Mouse (Mus musculus): ENCODE measurements around the gene Asna1. TPM values are rescaled to one million over a fixed set of nuclear protein-coding genes. Genes with fewer than 3 reads are reported as not detected.

Gene Asna1
- polyA plus RNA-seq, 1 experiment from 2014 or later = 121 TPM

GRCm38 (mm10) chr8:85026670-85027515 lies 1.8 kb upstream of the Asna1 start, which contains the start of gene Trir:
TSS of gene Trir (plus strand) at chr8:85026823.
- Histone ChIP-seq H3K27me3 (ENCODE audit: control insufficient read depth, insufficient read depth, low read length) (no peaks in the 10 kb centered on the region), H3K27ac (peak within 1 kb of the TSS; percentile 91), H3K4me1 (replicated peaks; ENCODE audit: control insufficient read depth, insufficient read depth, low read length) (peaks cover 33% of the 10 kb centered on the region), H3K9ac (peak within 1 kb of the TSS; percentile 100), H3K36me3 (replicated peaks; ENCODE audit: control insufficient read depth, insufficient read depth) (peaks cover 45% of the 10 kb centered on the region), H3K4me3 (replicated peaks; ENCODE audit: low read length) (peak within 1 kb of the TSS; percentile 100), H3K9me3 (ENCODE audit: control insufficient read depth, low read length) (no peaks in the 10 kb centered on the region), H3K4me2 (replicated peaks) (peak within 1 kb of the TSS; percentile 86)
- under 1% methylated on average over 70 of the region's 75 CpGs for WGBS
- DNase-seq (ENCODE audit: low spot score) (peak; percentile 95), ATAC-seq (ENCODE audit: low FRiP score) (peak; percentile 79)

GRCm38 (mm10) chr8:85023846-85024245 lies 1.2 kb downstream of the Asna1 start:
- no peak for ATAC-seq (ENCODE audit: low FRiP score)
- Histone ChIP-seq H3K9me3 (ENCODE audit: control insufficient read depth, low read length) (no peaks in the 10 kb centered on the region), H3K9ac (0 out of 2 replicates have a peak overlapping the region, but pooled peaks have one; percentile 83), H3K4me2 (replicated peaks) (peak overlapping the region; percentile 86), H3K27me3 (ENCODE audit: control insufficient read depth, insufficient read depth, low read length) (no peaks in the 10 kb centered on the region), H3K36me3 (replicated peaks; ENCODE audit: control insufficient read depth, insufficient read depth) (peaks cover 53% of the 10 kb centered on the region), H3K4me3 (replicated peaks; ENCODE audit: low read length) (peak overlapping the region; percentile 88; the same call in 1 of the 2 replicates), H3K27ac (no peak overlapping the region), H3K4me1 (replicated peaks; ENCODE audit: control insufficient read depth, insufficient read depth, low read length) (peaks cover 29% of the 10 kb centered on the region)
- DNase-seq (ENCODE audit: low spot score) = no peak
- WGBS = 91% methylated on average over 3 of the region's 3 CpGs

- Histone ChIP-seq H3K27ac (no peak overlapping the region), H3K9me3 (ENCODE audit: control insufficient read depth, low read length) (no peaks in the 10 kb centered on the region), H3K4me2 (replicated peaks) (no peak overlapping the region), H3K36me3 (replicated peaks; ENCODE audit: control insufficient read depth, insufficient read depth) (peaks cover 67% of the 10 kb centered on the region), H3K9ac (no peak overlapping the region), H3K4me3 (replicated peaks; ENCODE audit: low read length) (no peak overlapping the region), H3K27me3 (ENCODE audit: control insufficient read depth, insufficient read depth, low read length) (no peaks in the 10 kb centered on the region), H3K4me1 (replicated peaks; ENCODE audit: control insufficient read depth, insufficient read depth, low read length) (peaks cover 19% of the 10 kb centered on the region)
- DNase-seq (ENCODE audit: low spot score) (no peak), ATAC-seq (ENCODE audit: low FRiP score) (no peak)
- WGBS = 95% methylated on average over 3 of the region's 3 CpGs
Measured at GRCm38 (mm10) chr8:85021514-85022055, 3.5 kb downstream of the Asna1 start.

- peaks cover 48% of the 10 kb centered on the region for H3K36me3 ChIP-seq (replicated peaks; ENCODE audit: control insufficient read depth, insufficient read depth)
- no peak overlapping the region for H3K27ac ChIP-seq
- H3K9ac ChIP-seq = no peak overlapping the region
- 49% methylated on average over 5 of the region's 5 CpGs for WGBS
- ATAC-seq (ENCODE audit: low FRiP score) (no peak), DNase-seq (ENCODE audit: low spot score) (no peak)
- H3K4me3 ChIP-seq (replicated peaks; ENCODE audit: low read length) = no peak overlapping the region
- peaks cover 8% of the 10 kb centered on the region for H3K27me3 ChIP-seq (ENCODE audit: control insufficient read depth, insufficient read depth, low read length)
- H3K9me3 ChIP-seq (ENCODE audit: control insufficient read depth, low read length) = no peaks in the 10 kb centered on the region
- no peak overlapping the region for H3K4me2 ChIP-seq (replicated peaks)
- no peaks in the 10 kb centered on the region for H3K4me1 ChIP-seq (replicated peaks; ENCODE audit: control insufficient read depth, insufficient read depth, low read length)
Measured at GRCm38 (mm10) chr8:85017209-85017608, 7.9 kb downstream of the Asna1 start.

GRCm38 (mm10) chr8:85016724-85017123 lies 8.4 kb downstream of the Asna1 start:
- 68% methylated on average over 10 of the region's 10 CpGs for WGBS

GRCm38 (mm10) chr8:85014431-85014830 lies 10.7 kb downstream of the Asna1 start, which contains the start of gene Best2:
TSS of gene Best2 (minus strand) at chr8:85014531.
- ATAC-seq (ENCODE audit: low FRiP score) = no peak
- H3K4me1 ChIP-seq (replicated peaks; ENCODE audit: control insufficient read depth, insufficient read depth, low read length) = no peaks in the 10 kb centered on the region
- 60% methylated on average over 2 of the region's 2 CpGs for WGBS
- peaks cover 24% of the 10 kb centered on the region for H3K27me3 ChIP-seq (ENCODE audit: control insufficient read depth, insufficient read depth, low read length)
- no peaks in the 10 kb centered on the region for H3K9me3 ChIP-seq (ENCODE audit: control insufficient read depth, low read length)
- DNase-seq (ENCODE audit: low spot score) = no peak
- H3K27ac ChIP-seq = no peak within 1 kb of the TSS
- peaks cover 20% of the 10 kb centered on the region for H3K36me3 ChIP-seq (replicated peaks; ENCODE audit: control insufficient read depth, insufficient read depth)
- peak within 1 kb of the TSS; percentile 53; the same call in 1 of the 2 replicates for H3K9ac ChIP-seq
- H3K4me3 ChIP-seq (replicated peaks; ENCODE audit: low read length) = peak within 1 kb of the TSS; percentile 28
- H3K4me2 ChIP-seq (replicated peaks) = peak within 1 kb of the TSS; percentile 68

More at GRCm38 (mm10) chr8:85016724-85017123, 8.4 kb downstream of the Asna1 start:
- H3K4me3 ChIP-seq (replicated peaks; ENCODE audit: low read length) = no peak overlapping the region
- H3K9me3 ChIP-seq (ENCODE audit: control insufficient read depth, low read length) = no peaks in the 10 kb centered on the region
- no peak overlapping the region for H3K9ac ChIP-seq
- no peaks in the 10 kb centered on the region for H3K4me1 ChIP-seq (replicated peaks; ENCODE audit: control insufficient read depth, insufficient read depth, low read length)
- no peak overlapping the region for H3K27ac ChIP-seq
- H3K36me3 ChIP-seq (replicated peaks; ENCODE audit: control insufficient read depth, insufficient read depth) = peaks cover 43% of the 10 kb centered on the region
- H3K27me3 ChIP-seq (ENCODE audit: control insufficient read depth, insufficient read depth, low read length) = peaks cover 10% of the 10 kb centered on the region
- ATAC-seq (ENCODE audit: low FRiP score) (no peak), DNase-seq (ENCODE audit: low spot score) (no peak)
- H3K4me2 ChIP-seq (replicated peaks) = no peak overlapping the region

- peak overlapping the region; percentile 28 for H3K4me3 ChIP-seq (replicated peaks; ENCODE audit: low read length)
- peak overlapping the region; percentile 53; the same call in 1 of the 2 replicates for H3K9ac ChIP-seq
- no peak overlapping the region for H3K27ac ChIP-seq
- 7% methylated on average over 25 of the region's 26 CpGs for WGBS
- H3K27me3 ChIP-seq (ENCODE audit: control insufficient read depth, insufficient read depth, low read length) = peaks cover 31% of the 10 kb centered on the region
- H3K4me2 ChIP-seq (replicated peaks) = peak overlapping the region; percentile 68
- H3K9me3 ChIP-seq (ENCODE audit: control insufficient read depth, low read length) = no peaks in the 10 kb centered on the region
- ATAC-seq (ENCODE audit: low FRiP score) (peak; percentile 65), DNase-seq (ENCODE audit: low spot score) (peak; percentile 81)
- H3K4me1 ChIP-seq (replicated peaks; ENCODE audit: control insufficient read depth, insufficient read depth, low read length) = no peaks in the 10 kb centered on the region
- peaks cover 9% of the 10 kb centered on the region for H3K36me3 ChIP-seq (replicated peaks; ENCODE audit: control insufficient read depth, insufficient read depth)
Measured at GRCm38 (mm10) chr8:85013230-85013840, 11.7 kb downstream of the Asna1 start.

GRCm38 (mm10) chr8:85011242-85011641 lies 13.8 kb downstream of the Asna1 start:
- Histone ChIP-seq H3K4me1 (replicated peaks; ENCODE audit: control insufficient read depth, insufficient read depth, low read length) (no peaks in the 10 kb centered on the region), H3K36me3 (replicated peaks; ENCODE audit: control insufficient read depth, insufficient read depth) (no peaks in the 10 kb centered on the region), H3K4me2 (replicated peaks) (no peak overlapping the region), H3K27ac (no peak overlapping the region), H3K27me3 (ENCODE audit: control insufficient read depth, insufficient read depth, low read length) (peaks cover 40% of the 10 kb centered on the region), H3K9me3 (ENCODE audit: control insufficient read depth, low read length) (no peaks in the 10 kb centered on the region), H3K9ac (no peak overlapping the region), H3K4me3 (replicated peaks; ENCODE audit: low read length) (no peak overlapping the region)
- ATAC-seq (ENCODE audit: low FRiP score) (no peak), DNase-seq (ENCODE audit: low spot score) (no peak)
- 21% methylated on average over 27 of the region's 28 CpGs for WGBS

GRCm38 (mm10) chr8:85007686-85008085 lies 17.4 kb downstream of the Asna1 start:
- H3K4me2 ChIP-seq (replicated peaks) = no peak overlapping the region
- no peak overlapping the region for H3K9ac ChIP-seq
- ATAC-seq (ENCODE audit: low FRiP score) (no peak), DNase-seq (ENCODE audit: low spot score) (no peak)
- no peak overlapping the region for H3K4me3 ChIP-seq (replicated peaks; ENCODE audit: low read length)
- no peaks in the 10 kb centered on the region for H3K9me3 ChIP-seq (ENCODE audit: control insufficient read depth, low read length)
- peaks cover 6% of the 10 kb centered on the region for H3K36me3 ChIP-seq (replicated peaks; ENCODE audit: control insufficient read depth, insufficient read depth)
- peaks cover 32% of the 10 kb centered on the region for H3K27me3 ChIP-seq (ENCODE audit: control insufficient read depth, insufficient read depth, low read length)
- no peaks in the 10 kb centered on the region for H3K4me1 ChIP-seq (replicated peaks; ENCODE audit: control insufficient read depth, insufficient read depth, low read length)
- WGBS = 19% methylated on average over 25 of the region's 25 CpGs
- H3K27ac ChIP-seq = no peak overlapping the region
